Mouse (Mus musculus) gastrocnemius, adult 18-20 months (tissue): Measurements from ENCODE around the gene Ppp1r13l. TPM values are rescaled to one million over a fixed set of nuclear protein-coding genes. Genes with fewer than 3 reads are reported as not detected.

ENCODE experiments used
- DNase-seq: peaks from one replicate; pipeline ENCODE4 v3.0.0; 2021; ENCODE audit warnings: low spot score
- long read RNA-seq, 2 experiments: library from polyadenylated mRNA; stranded (forward); transcript quantifications; one replicate each; pipeline ENCODE4 v2.0.0; 2021
- total RNA-seq, 2 experiments: library from RNA; stranded (reverse); gene quantifications; 2 replicates each; pipeline ENCODE4 v1.2.3; 2021

The Ppp1r13l gene
- 1 to 10 TPM; 3.6 to 5.3 TPM for total RNA-seq
- long read RNA-seq, experiment 1 = 0 reads
- long read RNA-seq, experiment 2, partial matches to known transcripts = 1 of 2 reads
- long read RNA-seq, experiment 2, other reads (novel, unspliced or antisense) = 1 of 2 reads

GRCm38 (mm10) chr7:19359299-19359891 lies at the start of gene Ppp1r13l, which contains the start of gene Cd3eap:
Ppp1r13l (plus strand) TSS chr7:19359749.
Cd3eap (minus strand) TSS chr7:19359483.
- peak; percentile 89 for DNase-seq

- DNase-seq = peak; percentile 95
Measured at GRCm38 (mm10) chr7:19309884-19310641, 49.5 kb upstream of the Ppp1r13l start, which contains the start of gene Fosb. Fosb (minus strand) TSS chr7:19310051.

GRCm38 (mm10) chr7:19311991-19312390 lies 47.6 kb upstream of the Ppp1r13l start:
- DNase-seq = no peak

- no peak for DNase-seq
Measured at GRCm38 (mm10) chr7:19314033-19314432, 45.5 kb upstream of the Ppp1r13l start.

- no peak for DNase-seq
Measured at GRCm38 (mm10) chr7:19316451-19317161, 42.9 kb upstream of the Ppp1r13l start.

- no peak for DNase-seq
Measured at GRCm38 (mm10) chr7:19318201-19318600, 41.3 kb upstream of the Ppp1r13l start.

- no peak for DNase-seq
Measured at GRCm38 (mm10) chr7:19318676-19319075, 40.9 kb upstream of the Ppp1r13l start.

GRCm38 (mm10) chr7:19319458-19319857 lies 40.1 kb upstream of the Ppp1r13l start:
- DNase-seq = no peak

GRCm38 (mm10) chr7:19319906-19320305 lies 39.6 kb upstream of the Ppp1r13l start:
- peak; percentile 96 for DNase-seq

GRCm38 (mm10) chr7:19320637-19321036 lies 38.9 kb upstream of the Ppp1r13l start:
- no peak for DNase-seq

GRCm38 (mm10) chr7:19321464-19321863 lies 38.1 kb upstream of the Ppp1r13l start:
- no peak for DNase-seq

- no peak for DNase-seq
Measured at GRCm38 (mm10) chr7:19322489-19322888, 37.1 kb upstream of the Ppp1r13l start.

GRCm38 (mm10) chr7:19324221-19324620 lies 35.3 kb upstream of the Ppp1r13l start:
- DNase-seq = no peak

- DNase-seq = no peak
Measured at GRCm38 (mm10) chr7:19325262-19326199, 34.0 kb upstream of the Ppp1r13l start.

GRCm38 (mm10) chr7:19326359-19326758 lies 33.2 kb upstream of the Ppp1r13l start:
- DNase-seq = peak; percentile 91

GRCm38 (mm10) chr7:19327128-19327527 lies 32.4 kb upstream of the Ppp1r13l start:
- DNase-seq = peak; percentile 94

GRCm38 (mm10) chr7:19327782-19328181 lies 31.8 kb upstream of the Ppp1r13l start:
- no peak for DNase-seq

GRCm38 (mm10) chr7:19328425-19328824 lies 31.1 kb upstream of the Ppp1r13l start:
- DNase-seq = no peak

GRCm38 (mm10) chr7:19331910-19332309 lies 27.6 kb upstream of the Ppp1r13l start:
- DNase-seq = no peak

- DNase-seq = peak; percentile 84
Measured at GRCm38 (mm10) chr7:19332709-19333352, 26.7 kb upstream of the Ppp1r13l start.
